Mouse (Mus musculus): ENCODE results near the gene Gja10. TPM values are rescaled to one million over a fixed set of nuclear protein-coding genes. Genes with fewer than 3 reads are reported as not detected.

Gene Gja10
- polyA plus RNA-seq, 1 experiment from 2014 or later: not detected

DNA sequence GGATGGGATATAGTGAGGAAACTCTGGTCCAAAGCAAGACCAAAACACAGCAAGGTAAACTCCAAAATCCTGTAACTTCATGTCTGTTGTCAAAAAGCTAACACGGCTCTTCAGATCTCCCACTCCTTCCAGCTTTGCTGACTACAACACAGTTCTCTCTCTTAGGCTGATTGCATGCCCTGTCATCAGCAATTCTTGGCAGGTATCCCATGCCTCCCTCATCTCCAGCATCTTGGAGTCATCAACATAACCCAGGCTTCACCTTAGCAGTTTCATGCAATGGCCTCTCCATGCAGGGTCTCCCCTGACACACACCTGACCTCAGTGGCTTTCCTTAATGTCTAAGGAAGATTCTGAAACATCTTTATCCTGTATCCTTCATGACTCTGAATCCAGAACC, 53.4 kb downstream of the Gja10 start:
- no peak overlapping the region for H3K4me2 ChIP-seq (ENCODE audit: low read depth, low read length)
- no peaks in the 10 kb centered on the region for H3K9me3 ChIP-seq (ENCODE audit: control insufficient read depth, low read length)
- no peak overlapping the region for H3K27ac ChIP-seq (ENCODE audit: low read length)
- no peaks in the 10 kb centered on the region for H3K4me1 ChIP-seq (replicated peaks; ENCODE audit: control insufficient read depth, insufficient read depth, low read length)
- H3K27me3 ChIP-seq (ENCODE audit: control insufficient read depth, insufficient read depth, low read depth, low read length): no peaks in the 10 kb centered on the region
- H3K36me3 ChIP-seq (ENCODE audit: control insufficient read depth, insufficient read depth, low read length): no peaks in the 10 kb centered on the region
- H3K4me3 ChIP-seq (ENCODE audit: low read length): no peak overlapping the region
- ATAC-seq (ENCODE audit: low read depth): no peak
- 83% methylated on average over 1 of the region's 1 CpGs for WGBS
- H3K9ac ChIP-seq (ENCODE audit: low read length): no peak overlapping the region

Other genes with a start within 250 kb of the Gja10 start
- 47.0 and 50.4 TPM in 2 replicates for gene Casp8ap2, start 12.7 kb upstream of the Gja10 start, polyA plus RNA-seq (2015; fragmentation: Nextera tagmentation; extraction: Ambion mirVana)
- 9.2 and 10.8 TPM in 2 replicates for gene Mdn1, start 54.4 kb upstream of the Gja10 start, polyA plus RNA-seq (2015; fragmentation: Nextera tagmentation; extraction: Ambion mirVana)
- 101 and 105 TPM in 2 replicates for gene Lyrm2, start 197.5 kb upstream of the Gja10 start, polyA plus RNA-seq (2015; fragmentation: Nextera tagmentation; extraction: Ambion mirVana)